1 mouse cellular context compared by ENCODE assay signal in the genomic region with DNA sequence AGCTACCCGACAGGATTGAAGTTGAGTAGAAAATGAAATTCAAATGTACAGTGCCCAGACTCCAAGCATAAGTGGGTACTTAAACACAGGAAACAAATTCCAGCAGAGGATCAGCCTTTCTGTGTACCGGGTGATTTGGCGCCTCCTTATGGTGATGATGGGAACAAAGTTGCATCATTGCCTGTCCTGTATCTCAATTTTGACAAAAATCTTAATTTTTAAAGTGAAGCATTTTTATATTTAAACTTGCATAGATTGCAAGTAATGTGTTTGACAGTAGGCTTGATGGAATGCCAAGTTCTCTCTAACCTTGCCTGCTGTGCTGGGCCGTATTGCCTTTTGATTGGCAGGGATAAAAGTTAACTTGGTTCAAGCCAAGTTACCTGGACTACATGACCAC.
A peak's percentile ranks its signal among the peaks of the same experiment; 100 is the strongest.
TF ChIP-seq lines count a peak whose summit lies in the region.

No protein-coding gene starts in this region.

TF ChIP-seq in CH12.LX, 34 proteins besides CTCF, POLR2A, EP300 and RAD21 (continued from another document):
- peak; percentile 36; the same call in 1 of the 2 replicates for TF ChIP-seq MEF2A (IDR thresholded peaks at IDR 0.05; ENCODE audit: borderline replicate concordance, low read depth, low read length)
- peak; percentile 45 for TF ChIP-seq SMC3 (IDR thresholded peaks at IDR 0.05; ENCODE audit: low read depth, low read length)
- no peak for TF ChIP-seq CHD2 (IDR thresholded peaks at IDR 0.05; ENCODE audit: low read length)
- TF ChIP-seq BHLHE40 (IDR thresholded peaks at IDR 0.05; ENCODE audit: low read depth, low read length): no peak
- TF ChIP-seq GABPA (IDR thresholded peaks at IDR 0.05; ENCODE audit: insufficient replicate concordance, low read depth, low read length): no peak
- TF ChIP-seq MYC (IDR thresholded peaks at IDR 0.05; ENCODE audit: low read depth, low read length): no peak
- TF ChIP-seq ETS1 (conservative IDR thresholded peaks at IDR 0.05; ENCODE audit: low read depth, low read length): no peak
